Mouse (Mus musculus) CH12.LX (cell line): ENCODE results near the gene Il2ra. TPM values are rescaled to one million over a fixed set of nuclear protein-coding genes. Genes with fewer than 3 reads are reported as not detected.
A peak's percentile ranks its signal among the peaks of the same experiment; 100 is the strongest.

ENCODE experiments used
- DNase-seq: peaks from one replicate; pipeline ENCODE4 v3.0.0-alpha.2; 2013; ENCODE audit errors: extremely low read depth
- H3K27ac ChIP-seq: 2 replicates; pipeline ENCODE4 v1.5.1; 2012; ENCODE audit warnings: low read depth, mild to moderate bottlenecking, control low read depth, moderate library complexity; ENCODE audit not compliant: insufficient read depth
- H3K27me3 ChIP-seq: replicated peaks from 2 replicates; pipeline ENCODE3; 2012; ENCODE audit warnings: inconsistent platforms
- H3K36me3 ChIP-seq, 2 experiments: replicated peaks in 1 of 2; 2 replicates each; pipeline versions ENCODE3 to v1.6.1; 2012; ENCODE audit warnings: inconsistent platforms in 1 of 2, low read length in 1 of 2, mild to moderate bottlenecking in 1 of 2, mixed read lengths in 1 of 2, moderate library complexity in 1 of 2; ENCODE audit not compliant: control insufficient read depth in 1 of 2, insufficient read depth in 1 of 2
- H3K4me1 ChIP-seq, 2 experiments: 2 replicates each; pipeline ENCODE4 v1.6.1; 2012; ENCODE audit warnings: inconsistent platforms in 1 of 2, moderate library complexity in 1 of 2; ENCODE audit not compliant: insufficient read depth in 2 of 2, control insufficient read depth in 1 of 2
- H3K4me2 ChIP-seq: 2 replicates; pipeline ENCODE4 v1.6.1; 2012; ENCODE audit warnings: low read depth, mild to moderate bottlenecking, control low read depth; ENCODE audit not compliant: poor library complexity, insufficient read depth, severe bottlenecking
- H3K4me3 ChIP-seq, 3 experiments: fragments of 150-350 bp in 1 of 3; sonication (generic) in 1 of 3; replicated peaks in 1 of 3; 2 replicates each; pipeline versions ENCODE3 to v1.5.1; 2011 to 2012; ENCODE audit warnings: low read depth in 2 of 3, low read length in 2 of 3, mild to moderate bottlenecking in 2 of 3, moderate library complexity in 2 of 3, control low read depth in 1 of 3, improper control_type of control experiment in 1 of 3, inconsistent platforms in 1 of 3, mixed read lengths in 1 of 3; ENCODE audit not compliant: poor library complexity in 1 of 3
- H3K79me2 ChIP-seq: replicated peaks from 2 replicates; pipeline ENCODE4 v1.6.1; 2012; ENCODE audit warnings: mild to moderate bottlenecking, moderate library complexity; ENCODE audit not compliant: control insufficient read depth, poor library complexity, insufficient read depth, severe bottlenecking; ENCODE audit errors: extremely low read depth
- H3K9ac ChIP-seq: 2 replicates; pipeline ENCODE4 v1.6.1; 2012; ENCODE audit warnings: low read depth, mild to moderate bottlenecking, control low read depth, moderate library complexity; ENCODE audit not compliant: insufficient read depth
- H3K9me3 ChIP-seq: replicated peaks from 2 replicates; pipeline ENCODE3; 2012; ENCODE audit warnings: low read length, inconsistent platforms, mixed read lengths
- BHLHE40 ChIP-seq: IDR thresholded peaks from 2 replicates; pipeline ENCODE4 v1.6.1; 2011; ENCODE audit warnings: mild to moderate bottlenecking, low read depth, low read length, improper control_type of control experiment
- CHD1 ChIP-seq: IDR thresholded peaks from 2 replicates; pipeline ENCODE4 v1.6.1; 2012; ENCODE audit warnings: low read depth, low read length, improper control_type of control experiment, inconsistent platforms
- CHD2 ChIP-seq: IDR thresholded peaks from 2 replicates; pipeline ENCODE4 v1.6.1; 2011; ENCODE audit warnings: low read length, improper control_type of control experiment
- CTCF ChIP-seq, 2 experiments: IDR thresholded peaks in 1 of 2; conservative IDR thresholded peaks in 1 of 2; 2 replicates each; pipeline ENCODE4 v1.5.1; 2011 to 2012; ENCODE audit warnings: low read depth in 2 of 2, low read length in 2 of 2, improper control_type of control experiment in 1 of 2, inconsistent platforms in 1 of 2, mild to moderate bottlenecking in 1 of 2, moderate library complexity in 1 of 2
- E2F4 ChIP-seq: IDR thresholded peaks from 2 replicates; pipeline ENCODE4 v1.6.1; 2011; ENCODE audit warnings: low read depth, low read length, improper control_type of control experiment; ENCODE audit not compliant: insufficient replicate concordance
- ELF1 ChIP-seq: IDR thresholded peaks from 2 replicates; pipeline ENCODE4 v1.6.1; 2014; ENCODE audit warnings: low read depth, mild to moderate bottlenecking, inconsistent platforms, low read length, improper control_type of control experiment
- EP300 ChIP-seq: IDR thresholded peaks from 2 replicates; pipeline ENCODE4 v1.6.1; 2011; ENCODE audit warnings: low read length, improper control_type of control experiment
- ETS1 ChIP-seq: conservative IDR thresholded peaks from 2 replicates; pipeline ENCODE4 v1.6.1; 2012; ENCODE audit warnings: low read depth, mild to moderate bottlenecking, inconsistent platforms, low read length, improper control_type of control experiment, moderate library complexity
- GABPA ChIP-seq: IDR thresholded peaks from 2 replicates; pipeline ENCODE4 v1.6.1; 2012; ENCODE audit warnings: low read depth, low read length, improper control_type of control experiment, inconsistent platforms; ENCODE audit not compliant: insufficient replicate concordance
- HCFC1 ChIP-seq: IDR thresholded peaks from 2 replicates; pipeline ENCODE4 v1.6.1; 2012; ENCODE audit warnings: low read depth, mild to moderate bottlenecking, inconsistent platforms, low read length, improper control_type of control experiment
- IRF4 ChIP-seq: IDR thresholded peaks from 2 replicates; pipeline ENCODE4 v1.6.1; 2014; ENCODE audit warnings: low read depth, mild to moderate bottlenecking, inconsistent platforms, low read length, improper control_type of control experiment
- JUN ChIP-seq: IDR thresholded peaks from 2 replicates; pipeline ENCODE4 v1.6.1; 2011; ENCODE audit warnings: low read depth, mild to moderate bottlenecking, low read length, improper control_type of control experiment, moderate library complexity; ENCODE audit not compliant: insufficient read depth
- JUND ChIP-seq: conservative IDR thresholded peaks from 2 replicates; pipeline ENCODE4 v1.6.1; 2011; ENCODE audit warnings: low read depth, low read length, improper control_type of control experiment
- KAT2A ChIP-seq: IDR thresholded peaks from 2 replicates; pipeline ENCODE4 v1.6.1; 2012; ENCODE audit warnings: low read length, improper control_type of control experiment, inconsistent platforms; ENCODE audit not compliant: insufficient replicate concordance
- MAFK ChIP-seq: IDR thresholded peaks from 2 replicates; pipeline ENCODE4 v1.6.1; 2011; ENCODE audit warnings: low read length, improper control_type of control experiment; ENCODE audit not compliant: insufficient replicate concordance
- MAX ChIP-seq: IDR thresholded peaks from 2 replicates; pipeline ENCODE4 v1.6.1; 2011; ENCODE audit warnings: low read length, improper control_type of control experiment
- MAZ ChIP-seq: IDR thresholded peaks from 2 replicates; pipeline ENCODE4 v1.6.1; 2012; ENCODE audit warnings: low read depth, mild to moderate bottlenecking, inconsistent platforms, low read length, improper control_type of control experiment, moderate library complexity
- MEF2A ChIP-seq: IDR thresholded peaks from 2 replicates; pipeline ENCODE4 v1.6.1; 2014; ENCODE audit warnings: low read depth, mild to moderate bottlenecking, inconsistent platforms, low read length, improper control_type of control experiment, borderline replicate concordance
- MXI1 ChIP-seq: IDR thresholded peaks from 2 replicates; pipeline ENCODE4 v1.6.1; 2011; ENCODE audit warnings: mild to moderate bottlenecking, low read depth, low read length, improper control_type of control experiment
- MYC ChIP-seq: IDR thresholded peaks from 2 replicates; pipeline ENCODE4 v1.6.1; 2011; ENCODE audit warnings: low read depth, mild to moderate bottlenecking, improper control_type of control experiment, low read length
- NELFE ChIP-seq: IDR thresholded peaks from 2 replicates; pipeline ENCODE4 v1.6.1; 2011; ENCODE audit warnings: low read depth, low read length, improper control_type of control experiment
- NRF1 ChIP-seq: IDR thresholded peaks from 2 replicates; pipeline ENCODE4 v1.6.1; 2014; ENCODE audit warnings: low read depth, mild to moderate bottlenecking, inconsistent platforms, low read length, improper control_type of control experiment, moderate library complexity
- PAX5 ChIP-seq: IDR thresholded peaks from 2 replicates; pipeline ENCODE4 v1.6.1; 2012; ENCODE audit warnings: low read length, inconsistent platforms, mixed read lengths
- POLR2A ChIP-seq: IDR thresholded peaks from 2 replicates; pipeline ENCODE4 v1.6.1; 2011; ENCODE audit warnings: low read depth, mild to moderate bottlenecking, improper control_type of control experiment, low read length
- POLR2AphosphoS2 ChIP-seq: IDR thresholded peaks from 2 replicates; pipeline ENCODE4 v1.6.1; 2011; ENCODE audit warnings: low read depth, low read length, improper control_type of control experiment
- RAD21 ChIP-seq: IDR thresholded peaks from 2 replicates; pipeline ENCODE4 v1.6.1; 2011; ENCODE audit warnings: low read depth, mild to moderate bottlenecking, low read length, improper control_type of control experiment, moderate library complexity
- RCOR1 ChIP-seq: conservative IDR thresholded peaks from 2 replicates; pipeline ENCODE4 v1.6.1; 2012; ENCODE audit warnings: low read depth, mild to moderate bottlenecking, inconsistent platforms, low read length, improper control_type of control experiment
- SIN3A ChIP-seq: IDR thresholded peaks from 2 replicates; pipeline ENCODE4 v1.6.1; 2012; ENCODE audit warnings: low read length, improper control_type of control experiment, inconsistent platforms
- SMC3 ChIP-seq: IDR thresholded peaks from 2 replicates; pipeline ENCODE4 v1.6.1; 2011; ENCODE audit warnings: low read depth, low read length, improper control_type of control experiment
- TBP ChIP-seq: conservative IDR thresholded peaks from 2 replicates; pipeline ENCODE4 v1.6.1; 2011; ENCODE audit warnings: low read depth, low read length, improper control_type of control experiment
- TCF12 ChIP-seq: IDR thresholded peaks from 2 replicates; pipeline ENCODE4 v1.6.1; 2014; ENCODE audit warnings: low read depth, mild to moderate bottlenecking, inconsistent platforms, low read length, improper control_type of control experiment
- UBTF ChIP-seq: IDR thresholded peaks from 2 replicates; pipeline ENCODE4 v1.6.1; 2012; ENCODE audit warnings: low read depth, mild to moderate bottlenecking, inconsistent platforms, low read length, improper control_type of control experiment, moderate library complexity
- USF1 ChIP-seq: IDR thresholded peaks from 2 replicates; pipeline ENCODE4 v1.6.1; 2014; ENCODE audit warnings: low read depth, mild to moderate bottlenecking, inconsistent platforms, low read length, improper control_type of control experiment
- USF2 ChIP-seq: conservative IDR thresholded peaks from 2 replicates; pipeline ENCODE4 v1.6.1; 2011; ENCODE audit warnings: low read depth, low read length, improper control_type of control experiment
- ZC3H11A ChIP-seq: IDR thresholded peaks from 2 replicates; pipeline ENCODE4 v1.6.1; 2012; ENCODE audit warnings: low read depth, mild to moderate bottlenecking, inconsistent platforms, low read length, improper control_type of control experiment
- ZKSCAN1 ChIP-seq: IDR thresholded peaks from 2 replicates; pipeline ENCODE4 v1.6.1; 2012; ENCODE audit warnings: low read depth, inconsistent platforms, low read length, improper control_type of control experiment, borderline replicate concordance
- ZMIZ1 ChIP-seq: IDR thresholded peaks from 2 replicates; pipeline ENCODE4 v1.6.1; 2012; ENCODE audit warnings: low read depth, mild to moderate bottlenecking, inconsistent platforms, low read length, improper control_type of control experiment
- ZNF384 ChIP-seq: IDR thresholded peaks from 2 replicates; pipeline ENCODE4 v1.6.1; 2012; ENCODE audit warnings: low read depth, low read length, improper control_type of control experiment, inconsistent platforms
- dilution Hi-C: fragments of 300-500 bp; cut with MboI; formaldehyde crosslinking; loops from 2 replicates; pipeline ENCODE4 v1.14.3; 2020; ENCODE audit warnings: low sequenced_read_pairs; ENCODE audit not compliant: extremely low pct_unique_long_range_greater_than_20kb, extremely low pct_ligation_motif_present
- in situ Hi-C: fragments of 300-500 bp; cut with MboI; formaldehyde crosslinking; loops from 3 replicates; pipeline ENCODE4 v1.14.3; 2019; ENCODE audit warnings: low sequenced_read_pairs, low pct_ligation_motif_present, low pct_unique_long_range_greater_than_20kb, mixed read lengths
- polyA plus RNA-seq: library from polyadenylated mRNA; unstranded; fragments of >175 nt; gene quantifications from 2 replicates; pipeline ENCODE4 v1.2.1, GENCODE M21; 2012; ENCODE audit warnings: low read depth; ENCODE audit not compliant: insufficient read length
- total RNA-seq, 2 experiments: library from RNA; depleted of rRNA; stranded (reverse); fragments of 300-350 nt in 1 of 2; fragments of >200 nt in 1 of 2; gene quantifications; 2 replicates each; pipeline ENCODE4 v1.2.3; 2012 to 2014

Il2ra gene
- total and polyA plus RNA-seq, 3 experiments, result 6.0 to 8.8 (median 6.3) TPM

DNA sequence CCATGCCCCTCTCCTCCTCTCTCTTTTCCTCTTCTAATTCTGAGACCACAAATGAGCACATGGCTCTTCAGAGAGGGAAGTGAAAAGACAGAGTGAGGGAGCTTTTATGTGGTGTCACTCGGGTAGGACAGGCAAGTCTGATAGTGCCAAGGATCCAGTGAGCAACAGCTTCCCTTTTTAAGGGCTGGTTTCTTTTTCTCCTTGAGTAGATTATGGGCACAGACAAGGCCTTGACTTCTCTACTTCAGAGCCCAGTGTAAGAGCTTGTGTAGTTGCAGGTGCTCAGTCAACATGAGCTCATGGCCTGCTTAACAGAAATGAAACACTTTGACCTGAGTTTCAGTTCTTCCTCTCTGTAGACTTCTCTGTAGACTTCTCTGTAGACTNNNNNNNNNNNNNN lies 5.5 kb upstream of the Il2ra start:
- no peaks in the 10 kb centered on the region for H3K79me2 ChIP-seq
- no peak overlapping the region for H3K4me3 ChIP-seq
- peak overlapping the region; percentile 97 for H3K27ac ChIP-seq
- H3K4me2 ChIP-seq, result peak overlapping the region; percentile 91
- H3K27me3 ChIP-seq, result no peaks in the 10 kb centered on the region
- H3K4me1 ChIP-seq, result peaks cover 29 to 48% of the 10 kb centered on the region in 2 experiments
- peak; percentile 93 for DNase-seq
- in situ Hi-C loops, result no loop called here
- H3K9ac ChIP-seq, result peak overlapping the region; percentile 85
- peak; percentile 11; the same call in 1 of the 2 replicates for TF ChIP-seq SIN3A
- peak; percentile 82 for TF ChIP-seq TBP
- peak; percentile 98 for TF ChIP-seq MYC
- TF ChIP-seq USF1, result no peak
- no peak for TF ChIP-seq CTCF (conservative IDR thresholded peaks at IDR 0.05 in 1 of 2, IDR thresholded peaks at IDR 0.05 in 1 of 2; ENCODE audit: low read depth in 2 of 2, low read length in 2 of 2)
- TF ChIP-seq MAFK, result no peak
- TF ChIP-seq PAX5, result no peak
- no peak for TF ChIP-seq ZKSCAN1
- TF ChIP-seq POLR2A, result peak; percentile 42; the same call in 1 of the 2 replicates
- TF ChIP-seq ZC3H11A, result no peak
- TF ChIP-seq ETS1, result peak; percentile 65
- no peak for TF ChIP-seq NELFE
- no peak; the same call in 1 of the 2 replicates for TF ChIP-seq SMC3
- peak; percentile 65 for TF ChIP-seq BHLHE40
- no peak; the same call in 1 of the 2 replicates for TF ChIP-seq CHD2
- peak; percentile 91 for TF ChIP-seq EP300
- TF ChIP-seq IRF4, result peak; percentile 87
- no peak for TF ChIP-seq POLR2AphosphoS2
- no peak for TF ChIP-seq MAZ
- TF ChIP-seq MXI1, result no peak; the same call in 1 of the 2 replicates
- TF ChIP-seq ZNF384, result 0 out of 2 replicates have a peak, but pooled peaks have one; percentile 18
- TF ChIP-seq HCFC1, result peak; percentile 25; the same call in 1 of the 2 replicates
- TF ChIP-seq KAT2A, result no peak
- TF ChIP-seq GABPA, result no peak
- TF ChIP-seq UBTF, result no peak; the same call in 1 of the 2 replicates
- TF ChIP-seq ZMIZ1, result no peak
- no peak for TF ChIP-seq ELF1
- TF ChIP-seq TCF12, result peak; percentile 70
- no peak for TF ChIP-seq E2F4
- TF ChIP-seq JUND, result peak; percentile 13; the same call in 1 of the 2 replicates
- no peak for TF ChIP-seq USF2
- TF ChIP-seq RCOR1, result no peak; the same call in 1 of the 2 replicates
- no peak for TF ChIP-seq RAD21
- TF ChIP-seq MEF2A, result peak; percentile 81; the same call in 1 of the 2 replicates
- no peak for TF ChIP-seq CHD1
- peak; percentile 91 for TF ChIP-seq MAX
- peak; percentile 39 for TF ChIP-seq JUN
- no peak for TF ChIP-seq NRF1
- H3K36me3 ChIP-seq, result no peaks in the 10 kb centered on the region
- dilution Hi-C loops, result no loop called here
- H3K9me3 ChIP-seq, result peaks cover 6% of the 10 kb centered on the region
